Mouse (Mus musculus) telencephalon, adult 2 months (tissue): ENCODE data around the gene Gm3476.
"Not testable (repeated sequence)": the region's sequence is repeated elsewhere in the genome, so short reads cannot be mapped to it uniquely, and the experiment has no call there.

Source experiments
- DNase-seq: peaks from one replicate; pipeline ENCODE4 v3.0.0-alpha.2; 2011; ENCODE audit warnings: low read depth, low spot score

Gm3476 gene

GRCm38 (mm10) chr14:6125707-6126106 is at the start of gene Gm3476:
Gene Gm3476 (minus strand): TSS chr14:6125807.
- not testable (repeated sequence) for DNase-seq

GRCm38 (mm10) chr14:6163538-6163937 is 37.9 kb upstream of the Gm3476 start:
- not testable (repeated sequence) for DNase-seq

- DNase-seq, result not testable (repeated sequence)
Observed at GRCm38 (mm10) chr14:6161085-6161484, 35.5 kb upstream of the Gm3476 start.

- DNase-seq, result peak; percentile 1
Observed at GRCm38 (mm10) chr14:6108272-6108925, 17.2 kb downstream of the Gm3476 start, which contains the start of gene Gm3468. Gene Gm3468 (minus strand): TSS chr14:6108665.

- DNase-seq, result not testable (repeated sequence)
Observed at GRCm38 (mm10) chr14:6107500-6107899, 18.1 kb downstream of the Gm3476 start.

GRCm38 (mm10) chr14:6093842-6094241 is 31.8 kb downstream of the Gm3476 start, which contains the start of gene Gm8206:
Gene Gm8206 (minus strand): TSS chr14:6093942.
- not testable (repeated sequence) for DNase-seq

GRCm38 (mm10) chr14:6058167-6058566 is 67.4 kb downstream of the Gm3476 start, which contains the start of gene Gm6337:
Gene Gm6337 (minus strand): TSS chr14:6058267.
- not testable (repeated sequence) for DNase-seq
